Mouse (Mus musculus): ENCODE data around the gene Snap23.

The Snap23 gene

DNA sequence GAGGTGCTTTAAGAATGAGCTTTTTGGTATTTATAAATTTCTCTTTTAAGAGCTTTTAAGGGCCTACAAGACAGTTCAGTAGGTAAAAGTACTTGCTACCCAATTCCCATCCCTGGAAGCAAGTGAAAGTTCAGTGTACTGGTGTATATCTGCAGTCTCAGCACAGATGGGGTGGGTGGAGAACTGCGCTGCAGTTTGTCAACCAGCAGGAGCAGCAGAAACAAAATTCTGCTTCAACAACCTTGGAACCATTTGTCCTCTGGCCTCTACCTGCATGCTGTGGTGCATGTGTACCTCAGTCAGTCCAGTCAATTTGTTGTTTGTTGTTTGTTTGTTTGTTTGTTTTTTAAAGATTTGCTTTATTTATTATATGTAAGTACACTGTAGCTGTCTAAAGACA, 24.8 kb downstream of the Snap23 start:
- DNase-seq = no peak

GRCm38 (mm10) chr2:120597734-120598133, 30.3 kb downstream of the Snap23 start:
- DNase-seq = no peak

- DNase-seq = no peak
Observed at GRCm38 (mm10) chr2:120599506-120599905, 32.0 kb downstream of the Snap23 start.

DNA sequence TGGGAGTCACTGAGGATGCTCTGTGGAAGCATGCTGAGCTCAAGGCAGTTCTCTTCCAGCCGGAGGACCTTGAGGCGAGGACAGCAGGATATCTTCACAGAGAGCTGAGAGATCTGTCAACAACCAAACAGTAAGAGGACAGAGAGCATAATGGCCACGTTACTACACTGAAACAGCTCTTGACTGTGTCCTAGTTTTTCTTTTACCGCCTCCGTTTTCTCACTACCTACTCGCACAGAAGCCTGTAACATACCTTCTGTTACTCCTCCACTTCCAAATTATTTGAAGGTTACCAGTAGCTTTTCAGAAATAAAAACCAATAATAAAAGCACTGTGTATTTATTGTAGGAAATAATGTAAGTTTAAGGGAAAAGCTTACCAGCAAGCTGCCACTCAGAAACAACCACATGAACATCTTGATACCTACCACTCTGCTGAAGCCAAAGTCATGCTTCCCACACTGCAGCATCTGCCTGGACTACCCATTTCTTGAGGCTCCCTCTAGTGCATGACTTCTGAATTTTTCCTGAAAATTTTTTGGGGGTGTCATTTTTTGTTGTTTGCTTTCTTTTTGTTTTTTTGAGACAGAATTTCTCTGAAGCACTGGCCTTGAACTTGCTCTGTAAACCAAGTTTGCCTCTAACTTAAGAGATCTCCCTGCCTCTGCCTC, 38.7 kb downstream of the Snap23 start:
- no peak for DNase-seq

DNA sequence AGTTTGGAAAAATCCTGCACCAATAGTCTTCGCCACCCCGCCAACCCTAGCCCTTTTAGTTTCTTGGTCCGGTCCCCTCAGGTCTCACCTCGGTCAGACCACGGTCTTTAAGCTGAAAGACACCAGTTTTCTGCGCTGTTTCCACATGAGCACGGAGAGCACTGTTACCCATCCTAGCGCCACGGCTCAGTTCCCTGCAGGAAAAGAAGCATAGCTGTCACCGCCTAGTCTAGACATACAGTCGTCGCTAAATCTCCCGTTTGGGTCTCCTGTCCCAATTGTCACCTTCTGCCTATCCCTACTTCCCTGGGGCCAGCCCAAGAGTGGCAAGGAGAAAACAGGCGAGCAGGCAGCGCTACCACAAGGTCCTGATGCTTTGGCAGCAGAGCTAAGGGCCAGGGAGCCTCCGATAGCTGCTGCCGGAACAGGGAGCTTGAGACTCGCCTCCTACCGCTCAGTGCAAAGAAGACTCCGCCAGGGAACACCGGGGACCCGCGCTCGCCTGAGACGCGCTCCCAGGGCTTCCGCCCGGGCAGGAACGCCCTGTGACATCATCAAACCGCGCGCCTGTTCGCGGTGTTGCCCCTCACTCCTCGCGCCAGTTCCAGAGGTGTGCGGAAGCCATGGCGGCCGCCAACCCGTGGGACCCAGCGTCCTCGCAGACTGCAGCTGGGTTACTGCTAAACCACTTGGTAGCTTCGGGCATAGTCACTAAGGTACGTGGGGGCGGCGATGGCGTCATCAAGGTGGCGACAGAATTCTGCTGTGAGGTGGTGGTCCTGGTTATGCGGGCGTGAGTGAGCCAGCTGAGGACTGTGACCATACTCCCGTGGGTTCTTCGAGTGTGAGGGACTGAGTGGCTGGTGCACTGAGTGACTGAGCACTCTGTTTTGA, 41.6 kb downstream of the Snap23 start, which contains the start of the genes Haus2 and Lrrc57:
Haus2 (plus strand) TSS at position 554 of the 894 bp plus-strand sequence.
Lrrc57 (minus strand) TSS at position 691 of the 894 bp plus-strand sequence.
- DNase-seq = peak; percentile 92

DNA sequence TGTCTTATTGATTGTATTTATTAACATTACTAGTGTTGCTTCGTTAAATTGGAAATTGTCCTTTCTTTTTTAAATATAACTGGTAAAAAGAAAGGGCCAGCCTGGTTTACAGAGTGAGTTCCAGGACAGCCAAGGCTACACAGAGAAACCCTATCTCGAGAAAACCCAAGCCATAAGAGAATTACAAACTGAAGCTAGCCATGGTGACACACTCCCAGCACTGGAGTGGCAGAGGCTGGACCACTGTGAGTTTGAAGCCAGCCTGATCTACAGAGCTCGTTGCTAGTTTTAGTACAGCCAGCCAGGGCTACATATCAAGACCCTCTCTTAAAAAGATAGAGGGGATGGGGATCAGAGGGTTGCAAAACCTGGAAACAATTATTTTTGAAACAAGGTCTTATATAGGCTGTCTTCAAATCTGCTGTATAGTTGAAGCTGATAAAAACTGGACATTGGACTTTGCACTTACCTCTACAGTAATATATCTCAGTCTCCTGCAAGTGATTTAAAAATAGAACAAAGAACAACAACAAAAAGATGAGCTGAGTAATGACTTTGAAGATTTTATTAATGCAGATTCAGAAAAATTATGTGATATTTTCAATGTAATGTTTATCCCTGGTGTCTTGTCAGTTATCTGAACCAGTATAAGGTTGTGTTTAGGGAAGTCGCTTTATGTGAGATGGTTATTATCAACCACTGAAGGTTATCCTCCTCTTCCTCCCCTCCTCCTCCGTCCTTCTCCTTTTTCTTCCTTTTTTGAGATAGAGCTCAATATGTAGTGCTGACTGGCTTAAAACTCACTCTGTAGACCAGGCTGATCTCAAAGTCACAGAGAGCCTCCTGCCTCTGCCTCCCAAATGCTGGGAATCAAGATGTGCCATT, 49.0 kb downstream of the Snap23 start:
- no peak for DNase-seq

DNA sequence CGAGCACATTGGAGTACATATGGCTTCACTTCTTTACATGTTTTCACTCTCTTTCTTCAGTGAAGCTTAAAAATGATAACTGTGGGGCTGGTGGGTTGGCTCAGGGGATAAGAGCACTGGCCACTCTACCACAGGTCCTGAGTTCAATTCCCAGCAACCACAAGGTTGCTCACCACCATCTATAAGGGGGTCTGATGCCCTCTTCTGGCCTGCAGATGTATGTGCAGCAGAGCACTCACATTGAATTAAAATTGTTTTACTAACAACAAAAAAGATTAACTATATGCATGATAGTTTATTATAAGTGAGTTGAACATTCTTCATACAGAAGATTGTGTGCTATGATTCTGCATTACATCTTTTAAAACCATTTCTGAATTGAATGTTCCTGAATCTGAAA, 52.1 kb downstream of the Snap23 start:
- DNase-seq = no peak

DNA sequence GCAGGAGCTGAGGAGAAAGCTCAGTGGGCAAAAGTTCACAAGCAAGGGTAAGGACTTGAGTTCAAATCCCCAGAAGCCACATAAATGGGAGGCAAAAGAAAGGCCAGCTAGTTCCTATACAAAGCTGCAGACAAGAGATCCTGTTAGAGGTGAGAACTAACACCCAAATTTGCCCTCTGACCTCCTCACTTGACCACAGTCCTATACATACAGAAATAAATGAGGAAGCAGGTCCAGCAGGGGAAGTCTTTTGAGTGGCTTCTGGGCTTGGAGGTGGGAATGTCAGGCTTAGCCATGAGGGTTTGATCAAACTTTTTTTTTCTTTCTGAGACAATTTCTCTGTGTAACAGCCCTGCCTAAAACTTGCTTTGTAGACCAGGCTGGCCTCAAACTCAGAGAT, 55.4 kb downstream of the Snap23 start:
- DNase-seq = no peak

DNA sequence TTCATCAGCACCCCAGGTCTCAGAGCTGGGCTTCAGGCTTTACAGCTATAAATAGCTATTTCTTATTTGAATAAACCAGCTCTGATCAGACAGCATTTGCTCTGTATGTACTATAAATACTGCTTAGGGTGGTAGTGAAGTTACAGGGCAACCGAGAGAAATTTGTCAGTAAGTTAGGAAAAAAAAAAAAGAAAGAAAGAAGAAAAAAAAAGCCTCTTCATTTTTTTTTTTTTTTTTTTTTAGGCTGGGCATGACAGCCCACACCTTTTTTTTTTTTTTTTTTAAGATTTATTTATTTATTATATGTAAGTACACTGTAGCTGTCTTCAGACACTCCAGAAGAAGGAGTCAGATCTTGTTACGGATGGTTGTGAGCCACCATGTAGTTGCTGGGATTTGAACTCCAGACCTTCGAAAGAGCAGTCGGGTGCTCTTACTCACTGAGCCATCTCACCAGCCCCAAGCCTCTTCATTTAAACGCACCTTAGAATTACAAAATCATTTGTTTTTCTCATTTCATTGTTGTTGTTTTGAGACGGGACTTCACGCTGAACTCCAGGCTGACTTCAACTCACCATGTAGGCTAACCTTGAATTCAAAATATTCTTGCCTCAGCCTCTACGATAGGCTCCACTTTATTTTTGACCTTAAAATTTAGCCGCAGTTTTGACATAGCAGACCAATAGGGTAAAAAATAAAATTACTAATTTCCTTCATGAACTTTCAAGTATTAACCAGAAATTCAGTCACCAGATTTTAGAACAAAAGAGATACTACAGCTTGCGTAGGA, 60.8 kb downstream of the Snap23 start:
- DNase-seq = no peak

GRCm38 (mm10) chr2:120628886-120629735, 61.6 kb downstream of the Snap23 start, which contains the start of gene Stard9:
Gene Stard9, plus strand, starts transcription at chr2:120629121.
- peak; percentile 98 for DNase-seq

- DNase-seq = no peak
Observed at GRCm38 (mm10) chr2:120630246-120630645, 62.8 kb downstream of the Snap23 start.

GRCm38 (mm10) chr2:120630655-120631054, 63.2 kb downstream of the Snap23 start:
- DNase-seq = no peak

DNA sequence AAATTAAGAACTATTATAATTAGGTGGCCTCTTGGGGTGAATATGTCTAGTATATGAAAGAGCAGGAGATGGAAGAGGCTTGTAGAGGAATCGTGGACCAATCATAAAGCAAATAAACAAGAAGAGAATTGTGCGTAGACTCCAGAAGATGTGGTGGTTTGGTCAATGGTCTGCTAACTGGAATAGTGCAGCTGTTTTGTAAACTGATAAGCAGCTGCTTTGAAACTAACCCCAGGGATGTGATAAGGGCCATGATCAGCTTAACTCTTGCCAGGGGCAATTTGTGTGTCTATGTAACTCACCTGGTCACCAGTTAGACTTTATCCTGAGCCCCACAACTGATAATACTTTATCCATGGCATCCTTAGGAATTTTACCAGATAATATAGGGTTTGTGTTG, 64.0 kb downstream of the Snap23 start:
- no peak for DNase-seq

DNA sequence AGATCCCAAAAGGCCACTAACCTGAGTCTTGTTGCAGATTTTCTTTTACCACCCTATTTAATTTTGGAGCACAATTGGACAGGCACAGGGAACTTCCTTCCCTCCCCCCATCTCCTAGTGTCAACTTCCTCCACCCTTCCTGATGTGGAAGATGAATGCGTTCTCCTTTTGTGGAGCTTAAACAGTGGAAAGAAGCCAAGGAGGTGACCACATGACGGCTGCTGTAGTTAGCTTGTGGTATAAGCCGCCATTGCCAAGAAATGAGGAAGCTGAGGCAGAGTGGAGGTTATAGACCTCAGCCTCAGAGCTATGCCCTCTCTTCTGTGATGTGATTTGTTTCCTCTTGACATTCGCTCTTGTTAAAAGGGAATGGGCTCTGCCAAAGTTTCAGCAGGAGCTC, 64.5 kb downstream of the Snap23 start:
- DNase-seq = no peak

- no peak for DNase-seq
Observed at GRCm38 (mm10) chr2:120640835-120641234, 73.4 kb downstream of the Snap23 start.

DNA sequence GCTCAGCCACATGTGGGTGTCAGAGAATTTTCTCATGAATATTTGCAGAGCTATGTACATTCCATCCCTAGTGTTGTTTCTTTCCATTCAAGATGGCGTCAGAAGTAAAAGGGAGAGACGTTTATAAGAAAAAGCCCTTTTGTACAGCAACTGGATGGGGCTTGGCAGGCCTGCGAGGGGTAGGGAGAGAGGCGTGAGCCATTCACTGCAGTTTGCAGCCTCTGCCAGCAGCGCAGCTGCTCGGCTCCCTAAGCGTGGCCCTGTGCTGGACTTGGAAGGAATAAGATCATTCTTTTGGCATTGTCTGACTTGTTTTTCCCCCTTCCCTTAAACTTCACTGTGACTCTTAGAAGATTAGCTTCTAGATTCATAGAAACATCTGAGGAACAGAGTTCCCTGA, 76.4 kb downstream of the Snap23 start:
- DNase-seq = no peak

GRCm38 (mm10) chr2:120646777-120647176, 79.3 kb downstream of the Snap23 start:
- no peak for DNase-seq

Data from right cerebral cortex, postnatal 25 days (tissue).